Mouse (Mus musculus) ES-E14 (cell line): ENCODE data around the gene Cenpu.

Source experiments
- CHD2 ChIP-seq: IDR thresholded peaks from 2 replicates; pipeline ENCODE4 v1.6.1; 2014; ENCODE audit warnings: mild to moderate bottlenecking, low read depth, low read length, inconsistent platforms
- HCFC1 ChIP-seq: IDR thresholded peaks from 2 replicates; pipeline ENCODE4 v1.6.1; 2012; ENCODE audit warnings: low read length, inconsistent platforms, borderline replicate concordance; ENCODE audit not compliant: insufficient read depth
- MAFK ChIP-seq: IDR thresholded peaks from 2 replicates; pipeline ENCODE4 v1.6.1; 2014; ENCODE audit warnings: mild to moderate bottlenecking, low read depth, low read length, inconsistent platforms; ENCODE audit not compliant: insufficient read depth
- ZC3H11A ChIP-seq: IDR thresholded peaks from 2 replicates; pipeline ENCODE4 v1.6.1; 2012; ENCODE audit warnings: low read depth, mild to moderate bottlenecking, inconsistent platforms, low read length, borderline replicate concordance
- ZNF384 ChIP-seq: IDR thresholded peaks from 2 replicates; pipeline ENCODE4 v1.6.1; 2012; ENCODE audit warnings: low read depth, low read length, inconsistent platforms

DNA sequence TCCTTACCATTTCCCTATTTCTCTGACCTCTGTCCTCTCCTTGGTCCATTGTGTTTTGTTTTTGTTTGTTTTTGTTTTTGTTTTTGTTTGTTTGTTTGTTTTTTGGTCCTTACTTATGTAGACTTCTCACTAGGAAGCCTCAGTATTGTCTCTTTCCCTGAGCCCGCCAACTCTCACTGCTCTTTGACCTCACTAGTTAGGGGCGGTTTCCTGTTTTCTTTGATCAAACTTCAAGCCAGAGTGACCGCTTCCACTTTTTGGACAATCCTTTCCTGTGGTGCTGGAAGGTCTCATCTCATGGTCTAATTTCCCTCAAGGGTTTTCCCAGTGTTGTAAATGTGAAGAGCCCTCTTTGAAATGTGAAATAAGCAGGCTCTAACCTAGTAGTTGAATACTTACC lies 47.6 kb upstream of the Cenpu start:
- TF ChIP-seq ZNF384, result no peak
- no peak for TF ChIP-seq ZC3H11A
- TF ChIP-seq HCFC1, result no peak
- no peak for TF ChIP-seq MAFK
- TF ChIP-seq CHD2, result no peak
